Mouse (Mus musculus): ENCODE measurements at regions not wholly inside any gene's neighbourhood (a gene's known extent, or its start where the extent isn't known, plus 50 kb on each side); places are given as distances from the start of the nearest gene placed in this dataset.

DNA sequence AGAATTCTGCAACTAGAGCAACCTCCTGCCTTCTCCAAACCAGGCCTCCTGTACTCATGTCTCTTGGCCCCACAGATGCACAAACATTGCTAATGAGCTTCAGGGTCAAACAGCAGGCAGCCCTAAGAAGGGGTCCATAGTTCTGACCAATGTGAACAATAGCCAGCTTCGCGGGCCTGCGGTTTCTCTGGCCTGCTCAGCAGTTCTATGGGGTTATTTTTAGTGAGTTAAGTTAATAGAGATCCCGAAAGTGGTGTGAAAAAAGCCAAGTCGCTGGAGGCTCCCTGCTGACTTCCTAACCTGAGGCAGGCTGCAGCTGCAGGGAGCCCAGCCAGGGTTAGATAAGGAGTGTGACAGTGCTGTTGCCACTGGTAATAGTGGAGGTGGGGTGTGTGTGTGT lies 106.6 kb downstream of the Pdcd6ip start:
- DNase-seq (ENCODE audit: low spot score in 2 of 2): no peak

DNA sequence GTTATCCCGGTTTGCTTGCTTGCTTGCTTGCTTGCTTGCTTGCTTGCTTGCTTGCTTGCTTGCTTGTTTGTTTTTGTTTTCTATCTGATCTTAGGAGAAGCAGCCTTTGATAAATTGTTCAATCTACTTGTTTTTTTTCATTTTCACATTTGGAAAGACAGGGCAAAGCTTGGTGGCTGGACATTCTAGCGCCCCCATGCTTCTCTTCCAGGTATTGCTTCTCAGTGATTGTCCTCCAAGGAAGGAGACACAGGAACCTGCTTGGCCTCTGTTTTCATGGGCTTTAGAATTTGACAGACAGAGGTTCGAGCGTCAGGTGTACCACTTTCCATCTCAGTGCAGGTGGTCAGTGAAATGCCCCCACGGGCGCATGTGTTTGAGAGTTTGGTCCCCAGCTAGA lies 120.8 kb downstream of the Pdcd6ip start:
- DNase-seq (ENCODE audit: low spot score in 2 of 2): no peak

DNA sequence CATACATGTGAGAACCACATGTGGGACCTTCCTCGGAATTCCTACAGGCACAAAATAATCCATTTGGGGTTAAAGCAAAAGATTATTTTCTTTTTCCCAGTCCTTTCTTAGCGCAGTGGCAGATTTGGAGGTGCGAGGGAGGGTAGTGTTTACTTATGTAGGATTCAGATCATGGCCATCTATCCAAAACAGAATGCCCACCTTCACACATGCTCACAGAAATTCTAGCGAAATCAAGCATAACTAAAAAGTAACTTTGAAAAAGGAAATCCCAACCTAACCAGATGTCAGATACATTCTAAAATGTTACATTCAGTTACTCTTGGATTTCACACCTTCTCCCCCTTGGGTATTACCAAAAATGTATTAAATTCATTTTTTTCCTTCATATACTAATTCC lies 121.6 kb downstream of the Pdcd6ip start:
- DNase-seq (ENCODE audit: low spot score in 2 of 2): peak in 1 of 2 experiments; percentile 41

DNA sequence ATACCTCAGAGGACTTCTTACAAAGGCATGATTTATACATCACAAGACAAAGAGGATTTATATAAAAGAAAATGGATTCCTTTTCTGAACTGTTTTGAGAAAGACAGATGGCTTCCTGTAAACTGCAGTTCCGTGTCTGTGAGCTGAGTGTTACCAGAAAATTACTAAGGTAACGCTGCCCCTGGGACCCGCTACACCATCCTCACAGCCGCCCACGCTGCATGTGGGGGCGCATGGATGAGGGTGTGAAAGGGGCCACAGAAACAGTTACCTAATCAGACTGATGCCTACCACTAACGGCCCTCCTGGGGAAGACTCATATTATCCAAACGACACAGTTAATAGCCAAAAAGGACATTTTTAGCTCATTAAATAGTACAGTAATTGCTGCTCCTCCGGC lies 129.8 kb downstream of the Pdcd6ip start:
- peak in 1 of 2 experiments; percentile 47 for DNase-seq (ENCODE audit: low spot score in 2 of 2)

DNA sequence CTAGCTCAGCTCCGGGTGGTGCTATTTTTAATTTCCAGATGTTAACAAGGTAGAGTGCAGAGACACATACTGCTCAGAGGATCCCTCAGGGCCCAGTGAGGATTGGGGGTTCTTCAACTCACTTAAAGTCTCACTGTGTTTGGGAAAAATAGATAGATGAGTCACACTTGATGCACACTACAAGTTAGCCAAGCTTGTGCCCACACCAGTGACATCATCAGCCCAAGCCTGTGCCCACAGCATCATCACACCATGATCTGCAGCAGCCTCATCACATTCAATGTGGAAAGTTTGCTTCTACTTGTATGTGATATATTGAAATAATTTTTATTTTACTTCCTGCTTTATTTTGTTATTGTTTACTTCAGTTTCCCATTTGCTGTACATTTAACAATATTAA lies 139.2 kb downstream of the Pdcd6ip start:
- DNase-seq (ENCODE audit: low spot score in 2 of 2): peak in 1 of 2 experiments; percentile 34

DNA sequence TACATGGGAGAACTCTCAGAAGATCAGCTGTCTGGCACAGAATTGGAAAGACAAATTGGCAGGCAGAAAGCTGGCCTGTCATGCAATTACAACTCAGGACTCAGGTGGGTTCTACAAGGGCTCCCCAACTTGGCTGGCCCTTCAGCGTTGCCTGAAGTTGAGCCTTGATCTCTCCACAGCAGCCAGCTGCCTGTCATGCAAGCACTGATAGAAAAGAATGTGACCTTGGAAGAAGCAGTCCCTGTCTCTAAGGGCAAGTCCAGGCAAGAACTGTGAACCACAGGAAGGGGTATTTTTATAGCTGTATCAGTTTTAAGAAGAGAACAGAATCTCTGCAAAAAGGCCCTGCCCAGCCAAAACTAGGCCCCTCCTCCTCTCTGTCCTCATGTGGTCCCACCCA lies 140.4 kb downstream of the Pdcd6ip start:
- DNase-seq (ENCODE audit: low spot score in 2 of 2): no peak

DNA sequence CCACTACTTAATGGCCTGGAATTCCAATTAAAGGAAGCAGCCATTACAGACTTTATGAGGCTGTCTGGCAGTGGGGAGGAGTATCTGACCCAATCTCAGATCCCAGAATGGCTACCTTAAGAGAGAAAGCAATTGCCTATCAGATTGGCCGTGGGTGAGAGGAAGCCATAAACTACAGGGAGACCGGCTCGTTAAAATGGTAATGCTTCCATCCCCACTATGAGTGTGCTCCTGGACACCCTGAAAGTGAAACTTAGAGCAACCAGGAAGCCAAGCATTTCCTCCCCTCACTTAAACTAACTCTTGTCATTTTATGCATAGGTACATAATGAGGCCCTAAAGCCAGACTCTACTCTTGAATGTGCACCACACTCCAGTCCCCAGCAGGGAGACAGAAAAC lies 141.4 kb downstream of the Pdcd6ip start:
- no peak for DNase-seq (ENCODE audit: low spot score in 2 of 2)

DNA sequence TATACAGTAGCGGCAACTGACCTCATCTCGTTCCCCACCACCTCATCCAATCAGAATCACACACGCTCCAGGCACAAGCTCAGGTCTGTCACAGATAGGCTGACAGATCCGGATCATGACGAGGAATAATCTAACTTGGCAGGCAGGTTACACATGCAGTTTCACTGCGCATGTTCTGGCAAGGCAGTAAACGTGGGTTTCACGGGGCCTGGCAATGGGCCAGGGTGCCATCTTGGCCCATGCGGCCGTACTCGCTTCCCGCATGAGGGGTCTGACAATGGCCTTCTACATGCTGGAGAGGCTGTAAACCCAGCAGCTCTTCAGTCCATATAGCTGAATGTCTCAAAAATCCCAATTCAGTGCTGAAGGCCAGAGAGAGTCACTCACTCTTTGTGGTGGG lies 154.1 kb downstream of the Pdcd6ip start:
- DNase-seq (ENCODE audit: low spot score in 2 of 2): no peak

DNA sequence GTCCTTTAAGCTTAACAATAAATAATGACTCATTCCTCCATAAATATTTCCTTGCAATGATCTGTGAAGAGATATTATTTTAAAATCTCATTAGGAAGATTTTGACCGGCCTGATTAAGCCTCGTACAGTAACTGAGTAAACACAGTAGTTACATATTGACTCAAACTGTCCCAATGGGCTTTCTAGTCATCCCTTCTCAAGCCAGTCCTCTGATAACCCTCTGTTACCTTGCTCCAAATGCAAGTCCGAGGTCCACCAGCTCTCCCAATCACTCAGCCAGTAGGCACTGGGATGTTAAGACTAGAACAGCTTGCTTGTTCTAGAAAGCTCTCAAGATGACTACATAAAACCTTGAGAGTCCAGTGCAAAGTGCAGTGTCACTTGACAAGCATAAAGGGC lies 160.6 kb downstream of the Pdcd6ip start:
- DNase-seq (ENCODE audit: low spot score in 2 of 2): no peak

DNA sequence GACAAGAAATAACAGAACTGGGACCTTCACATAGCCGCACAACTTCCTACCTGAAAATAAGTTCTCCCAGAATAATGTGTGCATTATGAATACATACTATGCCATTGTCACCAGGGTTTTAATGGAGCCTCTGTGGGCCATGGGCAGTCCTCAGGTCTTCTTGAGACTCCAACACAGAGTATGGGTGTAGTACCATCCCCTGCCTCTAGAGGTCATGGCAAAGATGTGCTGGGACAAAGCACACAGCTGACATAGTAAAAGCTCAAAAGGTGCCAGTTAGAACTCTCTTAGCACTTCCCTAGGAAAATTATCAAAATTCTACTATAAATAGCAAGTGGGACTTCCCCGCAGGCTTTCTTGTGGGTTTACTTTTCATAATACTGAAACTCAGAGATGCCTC lies 179.5 kb downstream of the Pdcd6ip start:
- no peak for DNase-seq (ENCODE audit: low spot score in 2 of 2)

DNA sequence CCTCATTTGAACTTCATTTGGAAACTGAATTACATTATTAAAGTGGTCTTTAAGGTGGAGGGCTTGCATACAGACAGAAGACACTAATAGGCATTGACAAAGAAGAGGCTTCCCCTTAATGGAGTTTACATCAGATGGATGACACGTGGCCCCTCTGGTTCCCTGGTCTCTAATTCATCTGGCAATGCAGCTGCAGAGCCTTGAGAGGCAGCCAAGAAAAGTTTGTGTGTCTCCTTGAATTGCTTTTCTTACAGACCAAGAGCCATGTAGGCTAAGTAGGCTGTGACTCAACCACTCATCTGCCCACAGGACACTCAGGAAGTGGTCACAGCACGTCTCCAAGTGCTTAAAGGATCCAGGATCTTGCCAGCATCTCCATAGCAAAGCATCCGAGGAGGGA lies 183.8 kb downstream of the Pdcd6ip start:
- no peak for DNase-seq (ENCODE audit: low spot score in 2 of 2)

DNA sequence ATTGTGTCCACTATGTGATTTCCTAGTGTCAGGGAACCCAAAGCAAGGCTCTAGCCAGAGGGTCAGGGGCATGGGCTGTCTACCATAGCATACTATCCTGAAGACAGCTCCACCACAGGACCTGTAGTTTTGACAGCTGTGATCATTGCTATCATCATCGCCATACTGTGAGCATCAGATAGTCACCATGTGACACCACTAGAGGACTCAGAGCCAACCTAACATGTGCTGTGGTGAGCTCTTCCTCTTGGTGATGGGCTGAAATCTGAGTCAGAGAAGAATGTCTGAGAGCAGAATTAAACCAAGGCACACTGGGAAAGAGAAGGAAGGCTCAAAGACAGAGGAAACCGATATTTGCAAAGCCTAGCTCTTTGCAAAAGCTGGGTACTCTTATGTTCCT lies 184.9 kb downstream of the Pdcd6ip start:
- no peak for DNase-seq (ENCODE audit: low spot score in 2 of 2)

DNA sequence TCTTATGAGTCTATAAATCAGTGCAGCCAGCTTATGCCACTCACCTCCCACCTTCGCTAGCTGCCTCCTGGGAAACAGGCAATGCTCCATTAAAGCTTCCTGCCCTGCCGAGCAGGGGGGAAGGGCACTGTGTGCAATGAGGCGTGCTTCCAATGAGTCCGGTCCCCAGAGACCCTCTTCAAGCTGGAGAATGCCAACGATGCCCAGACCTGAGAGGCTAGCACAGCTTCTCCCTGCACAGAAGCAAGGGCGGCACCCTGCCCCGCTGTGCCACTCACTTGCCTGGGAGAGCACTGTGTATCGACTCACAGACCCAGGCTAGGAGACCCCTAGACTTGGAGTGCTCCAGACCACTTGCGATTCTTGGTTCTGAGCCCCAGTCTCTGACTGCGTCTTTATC lies 188.3 kb downstream of the Pdcd6ip start:
- DNase-seq (ENCODE audit: low spot score in 2 of 2): no peak

DNA sequence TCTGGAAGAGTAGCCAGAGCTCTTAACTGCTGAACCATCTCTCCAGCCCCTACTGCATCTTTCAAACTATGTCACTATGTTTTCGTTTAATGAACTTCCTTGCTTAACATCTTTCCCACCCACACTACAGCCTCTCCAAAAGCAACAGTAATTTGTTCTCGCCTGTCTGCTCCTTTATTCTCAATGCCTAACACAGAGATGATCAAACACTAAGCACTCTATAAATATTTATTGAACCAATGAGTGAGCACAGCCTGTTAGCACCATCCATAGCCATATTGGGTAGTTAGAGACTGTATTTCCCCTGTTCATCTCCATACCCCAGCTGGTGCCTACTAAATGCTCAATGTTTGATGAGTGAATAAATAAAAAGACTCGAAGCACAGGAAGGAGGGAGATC lies 189.6 kb downstream of the Pdcd6ip start:
- DNase-seq (ENCODE audit: low spot score in 2 of 2): no peak

DNA sequence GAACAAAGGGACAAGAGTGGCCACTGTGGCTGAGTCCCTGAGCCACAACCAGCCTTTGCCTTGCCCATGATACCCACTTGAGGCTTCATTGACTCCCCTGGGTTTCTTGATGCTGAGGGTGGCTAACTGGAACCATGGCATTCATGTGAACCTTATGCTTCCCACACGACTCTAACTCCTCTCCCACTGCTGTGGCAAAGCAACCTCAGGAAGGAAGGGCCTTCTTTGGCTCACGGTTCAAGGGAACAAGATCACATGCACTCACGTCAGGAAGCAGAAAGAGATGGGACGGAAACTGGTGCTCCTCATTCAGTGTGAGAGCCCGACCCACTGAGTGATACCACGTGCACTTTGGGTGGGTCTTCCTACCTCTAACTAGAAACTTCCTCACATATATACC lies 190.3 kb downstream of the Pdcd6ip start:
- no peak for DNase-seq (ENCODE audit: low spot score in 2 of 2)

DNA sequence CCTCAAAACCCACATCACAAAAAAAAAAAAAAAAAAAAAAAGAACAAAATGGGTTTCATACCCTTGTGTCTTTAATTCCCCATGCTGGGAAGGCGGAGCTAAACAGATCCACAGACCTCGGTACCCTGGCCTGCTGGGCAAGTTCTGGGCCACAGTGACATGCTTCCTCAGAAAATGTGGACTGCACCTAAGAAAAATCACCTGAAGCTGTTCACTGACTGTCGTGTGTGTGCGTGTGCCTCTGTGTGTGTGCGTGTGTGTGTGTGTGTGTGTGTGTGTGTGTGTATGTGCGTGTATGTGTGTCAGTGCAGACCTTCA lies 192.4 kb downstream of the Pdcd6ip start:
- no peak for DNase-seq (ENCODE audit: low spot score in 2 of 2)

DNA sequence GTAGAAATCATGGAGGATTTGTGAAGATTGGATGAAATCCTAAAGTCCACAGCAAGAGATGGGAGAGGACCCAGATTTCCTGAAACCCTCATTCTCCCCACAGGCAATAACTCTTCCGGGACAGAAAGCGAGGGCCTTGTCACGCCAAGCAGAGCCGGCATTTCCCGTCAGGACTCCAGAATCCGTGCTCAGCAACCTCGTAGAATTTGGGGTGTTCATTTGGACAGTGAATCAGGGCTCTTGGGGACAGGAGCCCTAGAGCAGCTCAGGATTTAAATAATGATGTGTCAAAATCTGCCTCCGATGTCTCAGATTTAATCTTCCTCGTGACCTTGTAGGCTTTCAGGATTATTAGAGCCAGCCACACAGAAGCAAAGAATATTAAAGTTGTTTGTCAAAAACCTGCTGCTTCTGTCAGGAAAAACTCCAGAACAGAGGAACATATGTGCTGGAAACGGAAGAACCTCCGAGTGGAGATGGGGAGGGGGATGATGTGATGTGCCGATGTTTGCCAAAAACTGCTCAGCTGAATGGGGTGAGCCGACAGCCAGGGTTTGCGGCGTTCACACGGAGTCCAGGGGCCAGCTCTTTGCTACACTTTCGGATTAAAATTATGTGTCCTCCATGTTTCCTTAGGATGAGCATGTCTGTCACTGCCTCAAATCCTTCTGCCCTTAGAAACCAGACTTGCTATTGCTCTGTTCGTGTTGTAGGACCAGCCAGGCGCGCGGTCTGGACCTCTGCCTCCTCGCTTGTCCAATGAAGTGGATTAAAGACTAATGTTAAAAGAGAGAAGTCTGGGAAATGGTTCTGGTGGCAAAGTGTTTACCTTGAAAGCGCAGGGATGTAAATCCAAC lies 193.0 kb downstream of the Pdcd6ip start:
- DNase-seq (ENCODE audit: low spot score in 2 of 2): no peak

DNA sequence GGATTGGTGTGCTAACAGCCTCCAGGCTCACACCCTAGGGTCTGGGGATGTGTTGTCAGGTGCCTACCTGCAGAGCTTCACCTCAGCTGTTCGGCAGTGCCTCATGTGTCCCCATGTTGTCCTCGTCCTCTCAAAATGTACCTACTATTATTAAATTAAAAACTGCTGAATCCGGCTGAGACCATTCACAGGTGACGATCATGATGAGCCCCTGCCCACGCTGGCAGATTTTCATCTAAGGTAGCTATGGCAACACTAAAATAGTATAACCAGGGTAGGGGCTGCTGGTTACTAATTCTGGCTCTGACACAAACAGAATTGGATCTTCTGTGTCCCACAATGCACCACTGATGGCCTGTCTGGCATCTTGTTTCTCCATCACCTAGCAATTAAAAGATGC lies 196.8 kb downstream of the Pdcd6ip start:
- DNase-seq (ENCODE audit: low spot score in 2 of 2): no peak

DNA sequence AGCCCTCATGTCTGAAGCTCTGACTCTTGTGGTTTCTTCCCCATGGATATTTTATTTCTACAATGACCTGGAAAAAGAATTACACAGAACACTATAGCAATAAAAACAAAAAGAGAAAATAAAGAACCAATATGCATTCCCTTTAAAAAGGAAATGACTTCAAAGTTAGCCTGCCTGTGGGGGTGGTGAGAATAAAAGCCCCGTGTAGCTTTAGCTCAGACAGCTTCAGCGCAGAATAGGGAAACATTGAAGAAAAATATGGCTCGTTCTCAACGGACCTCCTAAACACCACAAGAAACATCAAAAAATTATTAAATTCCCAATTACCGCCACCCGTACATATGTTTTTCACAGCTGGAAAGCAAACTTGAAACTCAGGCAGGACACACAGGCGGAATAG lies 198.7 kb downstream of the Pdcd6ip start:
- peak in 1 of 2 experiments; percentile 18 for DNase-seq (ENCODE audit: low spot score in 2 of 2)

DNA sequence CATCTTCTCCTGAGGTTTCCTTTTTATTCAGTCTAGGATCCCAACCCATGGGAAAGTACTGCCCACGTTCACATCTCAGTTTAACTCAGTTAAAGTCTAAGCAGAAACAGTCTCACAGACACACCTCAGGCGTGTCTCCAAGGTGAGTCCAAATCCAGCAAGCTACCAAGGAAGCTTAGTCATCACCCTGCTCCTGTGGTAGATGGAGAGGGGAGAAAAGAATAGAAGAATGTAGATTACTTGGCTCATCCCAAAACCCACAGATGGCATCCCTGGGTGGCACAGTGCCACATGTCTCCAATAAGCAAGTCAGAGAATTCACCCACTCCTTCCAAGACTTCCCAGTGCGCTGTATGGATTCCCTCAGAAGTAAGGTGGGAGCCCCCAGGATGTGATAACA lies 199.2 kb downstream of the Pdcd6ip start:
- peak; percentile 64 to 93 for DNase-seq (ENCODE audit: low spot score in 2 of 2)

DNA sequence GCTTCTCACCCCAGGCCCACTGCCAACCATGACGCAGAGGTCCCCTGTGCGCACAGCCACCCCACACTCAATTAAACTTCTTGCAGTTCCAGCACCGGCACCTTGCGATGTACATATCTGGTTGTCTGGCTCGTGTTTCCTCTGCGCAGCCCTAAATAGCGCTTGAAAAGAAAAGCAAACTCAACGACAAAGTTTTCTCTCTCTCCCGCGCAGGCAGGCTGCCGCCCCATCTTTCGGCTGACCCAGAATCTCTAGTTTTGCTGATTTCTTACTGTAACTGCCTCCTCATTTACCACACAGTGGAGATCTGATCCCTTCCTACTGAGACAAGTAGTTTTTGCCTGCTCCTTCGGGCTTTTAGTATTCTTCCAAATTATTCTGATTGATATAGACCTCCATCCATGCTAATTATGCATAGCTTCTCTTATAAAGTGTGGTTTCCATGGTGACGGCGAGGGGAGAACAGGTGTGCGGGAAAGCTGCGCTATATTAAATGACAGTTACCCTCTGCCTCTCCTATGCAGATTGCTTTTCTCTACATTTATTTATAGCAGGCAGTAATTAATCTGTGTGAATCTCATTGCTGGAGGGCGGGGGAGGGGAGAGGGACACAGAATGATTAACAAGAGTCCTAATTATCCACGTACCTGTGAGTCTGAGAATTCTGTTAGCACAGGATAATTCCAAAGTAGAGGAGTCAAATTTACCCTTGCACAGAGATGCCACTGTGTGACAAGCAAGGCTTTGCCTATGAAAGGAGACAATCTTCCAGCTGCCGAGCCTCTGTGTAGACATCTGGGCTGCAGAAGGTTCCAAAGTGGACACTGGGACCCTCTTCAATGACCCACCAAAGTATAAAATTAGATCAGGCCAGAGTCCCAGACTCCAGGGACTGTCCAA lies 200.2 kb downstream of the Pdcd6ip start:
- DNase-seq (ENCODE audit: low spot score in 2 of 2): peak in 1 of 2 experiments; percentile 60

DNA sequence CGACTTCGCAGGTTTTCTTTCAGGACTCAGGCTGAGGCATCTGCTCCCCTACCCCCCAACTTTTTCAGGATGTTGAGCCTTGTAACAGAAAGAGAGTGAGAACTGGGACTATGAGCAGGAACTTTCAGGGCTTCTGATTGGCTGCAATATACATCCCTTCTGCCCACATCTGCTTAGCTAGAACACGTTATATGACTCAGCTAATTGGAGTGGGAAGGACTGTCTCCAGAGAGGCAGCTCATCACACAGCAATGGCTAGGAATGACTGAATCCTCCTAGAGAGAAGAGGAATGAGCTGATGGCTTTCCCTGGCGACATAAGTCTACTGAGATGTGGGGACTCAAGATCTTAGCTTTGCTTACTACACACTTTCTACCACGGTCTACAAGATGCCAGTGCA lies 208.8 kb downstream of the Pdcd6ip start:
- DNase-seq (ENCODE audit: low spot score in 2 of 2): no peak

Measured in left cerebral cortex, adult 8-10 months (tissue).